ENCODE assay signal across 7 mouse cellular contexts in the genomic region with DNA sequence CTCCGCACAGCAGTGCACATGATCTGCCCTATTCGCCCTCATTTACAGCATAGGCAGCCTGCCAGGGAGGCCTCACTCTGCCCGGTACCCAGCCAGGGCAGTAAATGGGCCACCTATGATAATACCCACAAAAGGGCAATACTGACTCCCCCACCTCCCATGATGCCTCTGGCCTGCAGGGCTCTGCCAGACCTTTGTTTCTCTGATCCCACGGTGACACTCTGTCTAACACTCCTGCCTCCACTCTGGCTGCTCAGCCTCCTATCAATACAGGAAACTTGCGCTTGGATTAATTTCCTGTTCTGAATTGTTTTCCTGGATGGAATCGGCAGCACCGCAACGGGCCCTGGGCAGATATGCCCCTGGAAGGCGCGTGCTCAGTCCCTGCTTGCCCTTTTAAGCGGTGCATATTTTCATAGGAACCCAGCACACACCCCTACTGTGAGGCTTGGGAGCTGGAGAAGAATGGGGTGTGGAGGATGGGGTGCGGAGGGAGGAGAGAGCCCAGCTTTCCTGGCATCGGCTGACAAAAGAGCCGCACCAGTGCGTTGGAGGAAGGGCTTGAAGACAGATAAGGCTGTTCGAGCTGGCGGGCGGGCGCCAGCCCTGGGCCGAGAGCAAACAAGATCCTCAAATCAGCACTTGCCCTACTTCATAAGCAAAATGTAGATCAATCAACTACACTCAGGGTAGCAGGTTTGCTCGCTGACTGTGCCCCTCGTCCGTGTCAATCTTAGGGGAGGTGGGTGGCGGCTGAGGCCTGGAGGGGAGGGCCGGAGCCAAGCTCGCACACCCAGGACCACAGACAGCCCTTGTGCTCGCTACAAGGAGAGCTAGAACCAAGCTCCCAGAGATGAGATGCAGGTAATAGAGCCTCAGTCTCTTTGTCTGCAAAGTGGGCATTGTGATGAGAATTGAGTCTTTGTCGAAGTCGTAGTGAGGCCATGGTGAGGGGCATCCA. TPM values are rescaled to one million over a fixed set of nuclear protein-coding genes. Genes with fewer than 3 reads are reported as not detected.
DNase-seq lines count a peak whose midpoint lies in the region; ATAC-seq and TF ChIP-seq lines count a peak whose summit lies in the region.

No protein-coding gene starts in this region.

- 33% methylated on average over 29 of the region's 29 CpGs for WGBS in forebrain, postnatal 0 days
- WGBS in intestine, embryonic 14.5 days = 50% methylated on average over 29 of the region's 29 CpGs

- peak overlapping the region; percentile 41; the same call in 1 of the 2 replicates for H3K9ac ChIP-seq in forebrain, postnatal 0 days
- no peak overlapping the region for H3K9ac ChIP-seq in intestine, embryonic 14.5 days (ENCODE audit: low read length)

- peak overlapping the region; percentile 54 for H3K27ac ChIP-seq in forebrain, postnatal 0 days (ENCODE audit: low read depth, low read length)
- H3K27ac ChIP-seq in intestine, embryonic 14.5 days (ENCODE audit: low read depth) = no peak overlapping the region

- DNase-seq in forebrain, postnatal 0 days = peak; percentile 57
- peak; percentile 56 for DNase-seq in intestine, embryonic 14.5 days (ENCODE audit: low spot score)
- peak; percentile 20 for DNase-seq in lung, postnatal 14 days
- DNase-seq in right cerebral cortex, postnatal 14 days = peak; percentile 23
- DNase-seq in kidney, postnatal 25 days = no peak
- DNase-seq in thymus, postnatal 36 days = no peak

- ATAC-seq in common myeloid progenitor, adult 5-6 weeks (replicated peaks; ENCODE audit: low read depth, poor library complexity, severe bottlenecking) = peak; percentile 74
- ATAC-seq in forebrain, postnatal 0 days = peak; percentile 83
- no peak for ATAC-seq in intestine, embryonic 14.5 days (replicated peaks; ENCODE audit: low FRiP score, low TSS enrichment, low read depth)

- no peak overlapping the region for H3K4me3 ChIP-seq in forebrain, postnatal 0 days (ENCODE audit: low read depth, low read length)
- no peak overlapping the region for H3K4me3 ChIP-seq in intestine, embryonic 14.5 days (ENCODE audit: low read depth, low read length)

- no peaks in the 10 kb centered on the region for H3K27me3 ChIP-seq in forebrain, postnatal 0 days (ENCODE audit: insufficient read depth, low read length)
- no peaks in the 10 kb centered on the region for H3K27me3 ChIP-seq in intestine, embryonic 14.5 days (replicated peaks; ENCODE audit: control insufficient read depth, insufficient read depth, low read length)

- H3K4me2 ChIP-seq in forebrain, postnatal 0 days (ENCODE audit: low read depth) = 0 out of 2 replicates have a peak overlapping the region, but pooled peaks have one; percentile 13
- H3K4me2 ChIP-seq in intestine, embryonic 14.5 days (ENCODE audit: low read length) = no peak overlapping the region

- H3K4me1 ChIP-seq in forebrain, postnatal 0 days (ENCODE audit: insufficient read depth) = peaks cover 9% of the 10 kb centered on the region; the same call in 1 of the 2 replicates
- no peaks in the 10 kb centered on the region for H3K4me1 ChIP-seq in intestine, embryonic 14.5 days (replicated peaks; ENCODE audit: control insufficient read depth, insufficient read depth, low read length)

- H3K36me3 ChIP-seq in forebrain, postnatal 0 days (ENCODE audit: insufficient read depth) = no peaks in the 10 kb centered on the region
- H3K36me3 ChIP-seq in intestine, embryonic 14.5 days (ENCODE audit: control insufficient read depth, insufficient read depth, low read length) = no peaks in the 10 kb centered on the region

- no peak for TF ChIP-seq CTCF in forebrain, postnatal 0 days (IDR thresholded peaks at IDR 0.05; ENCODE audit: low read depth)

- H3K9me3 ChIP-seq in forebrain, postnatal 0 days (ENCODE audit: low read length) = no peaks in the 10 kb centered on the region
- 0 out of 2 replicates have a peak, but pooled peaks cover 3% of the 10 kb centered on the region for H3K9me3 ChIP-seq in intestine, embryonic 14.5 days (ENCODE audit: control insufficient read depth, low read length)

RNA-seq across cellular contexts. Expression of gene Grm4, which starts 40.8 kb away (rescaled TPM):
- total RNA-seq in common myeloid progenitor, adult 5-6 weeks (2017) = 0.05 TPM in 1 of 2 replicates, not detected in the other
- total RNA-seq in forebrain, postnatal 0 days (2014; rRNA removed) = 13.1 and 14.5 TPM in 2 replicates
- 3.2 and 5.5 TPM in 2 replicates for polyA plus RNA-seq in forebrain, postnatal 0 days (2015; fragmentation: Nextera tagmentation; extraction: Ambion mirVana)
- 0.20 and 0.22 TPM in 2 replicates for polyA plus RNA-seq in intestine, embryonic 14.5 days (2014; fragmentation: Nextera tagmentation; extraction: Ambion mirVana)

Comparison
In these comparisons a context has a peak if more than half of its experiments do, and no peak if none do; other contexts are left out.
1. DNase-seq: peak in forebrain, postnatal 0 days (single experiment), intestine, embryonic 14.5 days (single experiment), lung, postnatal 14 days (single experiment) and right cerebral cortex, postnatal 14 days (single experiment); none in kidney, postnatal 25 days (0 of 2) and thymus, postnatal 36 days (0 of 2).
2. RNA of gene Grm4, which starts 40.8 kb away (total RNA-seq): 13.1 to 14.5 TPM in forebrain, postnatal 0 days; 0.05 TPM in common myeloid progenitor, adult 5-6 weeks; every median in the first group is over 10 times any median in the second.